Mouse (Mus musculus) neural tube, embryonic 14.5 days (tissue): ENCODE results near the gene Tmed10. TPM values are rescaled to one million over a fixed set of nuclear protein-coding genes. Genes with fewer than 3 reads are reported as not detected.
A peak's percentile ranks its signal among the peaks of the same experiment; 100 is the strongest.

ENCODE experiments used
- ATAC-seq: fragments of 200-750 bp; cut with Nextera tagmentation; 2 replicates; pipeline ENCODE4 v1.8.0; 2017; ENCODE audit warnings: low read depth, mild to moderate bottlenecking, moderate TSS enrichment, moderate library complexity
- H3K27ac ChIP-seq: fragments of 300-500 bp; sonication (generic); 2 replicates; pipeline ENCODE4 v1.5.1; 2014; ENCODE audit warnings: low read depth, mild to moderate bottlenecking, control low read depth, low read length, moderate library complexity, mixed read lengths
- H3K27me3 ChIP-seq: fragments of 300-500 bp; sonication (generic); 2 replicates; pipeline ENCODE4 v1.6.1; 2014; ENCODE audit warnings: low read length; ENCODE audit not compliant: control insufficient read depth, insufficient read depth
- H3K36me3 ChIP-seq: fragments of 300-500 bp; sonication (generic); 2 replicates; pipeline ENCODE4 v1.6.1; 2014; ENCODE audit warnings: low read length, mixed read lengths; ENCODE audit not compliant: control insufficient read depth, insufficient read depth
- H3K4me1 ChIP-seq: fragments of 300-500 bp; sonication (generic); 2 replicates; pipeline ENCODE4 v1.6.1; 2014; ENCODE audit warnings: low read length; ENCODE audit not compliant: control insufficient read depth, insufficient read depth
- H3K4me2 ChIP-seq: fragments of 300-500 bp; sonication (generic); 2 replicates; pipeline ENCODE4 v1.6.1; 2014; ENCODE audit warnings: mild to moderate bottlenecking, low read depth, low read length, control low read depth
- H3K4me3 ChIP-seq: fragments of 300-500 bp; sonication (generic); 2 replicates; pipeline ENCODE4 v1.5.1; 2014; ENCODE audit warnings: low read depth, low read length, control low read depth, mixed read lengths
- H3K9ac ChIP-seq: fragments of 300-500 bp; sonication (generic); replicated peaks from 2 replicates; pipeline ENCODE4 v1.6.1; 2014; ENCODE audit warnings: low read depth, mild to moderate bottlenecking, control low read depth, low read length, mixed read lengths
- H3K9me3 ChIP-seq: fragments of 300-500 bp; sonication (generic); 2 replicates; pipeline ENCODE4 v1.6.1; 2016; ENCODE audit warnings: low read length; ENCODE audit not compliant: control insufficient read depth
- WGBS: fragments of 180-500 bp; shearing (Covaris S2); extraction: QIAGEN DNeasy Blood & Tissue Kit; methylation state at CpG from one replicate; pipeline ENCODE4 v1.1.7; 2014; 5-methylcytosine and 5-hydroxymethylcytosine counted together
- polyA plus RNA-seq: library from polyadenylated mRNA; unstranded; fragments of >200 nt; fragmentation: Nextera tagmentation; extraction: Ambion mirVana; gene quantifications from 2 replicates; pipeline ENCODE4 v1.2.1, GENCODE M21; 2014

Tmed10 gene
- polyA plus RNA-seq, 1 experiment from 2014 or later: 209 TPM

- Histone ChIP-seq H3K9me3 (no peaks in the 10 kb centered on the region), H3K27ac (no peak overlapping the region), H3K27me3 (no peaks in the 10 kb centered on the region)
Measured at GRCm38 (mm10) chr12:85304725-85305124, 69.9 kb downstream of the Tmed10 start.

GRCm38 (mm10) chr12:85303256-85303655 is 71.4 kb downstream of the Tmed10 start:
- Histone ChIP-seq H3K4me2 (no peak overlapping the region), H3K36me3 (peaks cover 63% of the 10 kb centered on the region), H3K4me1 (no peaks in the 10 kb centered on the region), H3K9ac (no peak overlapping the region), H3K27me3 (no peaks in the 10 kb centered on the region), H3K9me3 (no peaks in the 10 kb centered on the region), H3K4me3 (no peak overlapping the region), H3K27ac (no peak overlapping the region)
- no peak for ATAC-seq
- 82% methylated on average over 2 of the region's 2 CpGs for WGBS

More at GRCm38 (mm10) chr12:85304725-85305124, 69.9 kb downstream of the Tmed10 start:
- peaks cover 72% of the 10 kb centered on the region for H3K36me3 ChIP-seq
- WGBS: 62% methylated on average over 4 of the region's 4 CpGs
- ATAC-seq: no peak
- H3K4me3 ChIP-seq: no peak overlapping the region
- H3K4me2 ChIP-seq: no peak overlapping the region
- no peak overlapping the region for H3K9ac ChIP-seq
- H3K4me1 ChIP-seq: no peaks in the 10 kb centered on the region

- H3K4me2 ChIP-seq: no peak overlapping the region
- ATAC-seq: no peak
- no peaks in the 10 kb centered on the region for H3K27me3 ChIP-seq
- 69% methylated on average over 1 of the region's 1 CpGs for WGBS
- H3K36me3 ChIP-seq: peaks cover 37% of the 10 kb centered on the region
- H3K9ac ChIP-seq: no peak overlapping the region
- 0 out of 2 replicates have a peak, but pooled peaks cover 2% of the 10 kb centered on the region for H3K4me1 ChIP-seq
- no peak overlapping the region for H3K27ac ChIP-seq
- no peaks in the 10 kb centered on the region for H3K9me3 ChIP-seq
- H3K4me3 ChIP-seq: no peak overlapping the region
Measured at GRCm38 (mm10) chr12:85298835-85299180, 75.8 kb downstream of the Tmed10 start.

- 32% methylated on average over 11 of the region's 11 CpGs for WGBS
Measured at GRCm38 (mm10) chr12:85298127-85298834, 76.4 kb downstream of the Tmed10 start.

GRCm38 (mm10) chr12:85297345-85297997 is 77.2 kb downstream of the Tmed10 start:
- 75% methylated on average over 10 of the region's 10 CpGs for WGBS
- Histone ChIP-seq H3K4me2 (no peak overlapping the region), H3K4me1 (0 out of 2 replicates have a peak, but pooled peaks cover 2% of the 10 kb centered on the region)

More at GRCm38 (mm10) chr12:85298127-85298834, 76.4 kb downstream of the Tmed10 start:
- Histone ChIP-seq H3K9ac (no peak overlapping the region), H3K4me2 (no peak overlapping the region), H3K27ac (0 out of 2 replicates have a peak overlapping the region, but pooled peaks have one; percentile 22), H3K27me3 (no peaks in the 10 kb centered on the region), H3K4me1 (0 out of 2 replicates have a peak, but pooled peaks cover 2% of the 10 kb centered on the region), H3K9me3 (no peaks in the 10 kb centered on the region), H3K4me3 (no peak overlapping the region), H3K36me3 (peaks cover 32% of the 10 kb centered on the region)
- ATAC-seq: no peak

GRCm38 (mm10) chr12:85296915-85297314 is 77.7 kb downstream of the Tmed10 start:
- H3K27me3 ChIP-seq: no peaks in the 10 kb centered on the region
- no peak overlapping the region for H3K4me2 ChIP-seq
- 0 out of 2 replicates have a peak, but pooled peaks cover 2% of the 10 kb centered on the region for H3K4me1 ChIP-seq
- no peak overlapping the region for H3K4me3 ChIP-seq
- H3K27ac ChIP-seq: no peak overlapping the region
- 69% methylated on average over 5 of the region's 5 CpGs for WGBS
- no peak overlapping the region for H3K9ac ChIP-seq
- H3K9me3 ChIP-seq: no peaks in the 10 kb centered on the region
- ATAC-seq: no peak
- peaks cover 22% of the 10 kb centered on the region for H3K36me3 ChIP-seq

More at GRCm38 (mm10) chr12:85297345-85297997, 77.2 kb downstream of the Tmed10 start:
- no peaks in the 10 kb centered on the region for H3K9me3 ChIP-seq
- no peak for ATAC-seq
- H3K36me3 ChIP-seq: peaks cover 28% of the 10 kb centered on the region
- H3K4me3 ChIP-seq: no peak overlapping the region
- no peak overlapping the region for H3K9ac ChIP-seq
- H3K27ac ChIP-seq: 0 out of 2 replicates have a peak overlapping the region, but pooled peaks have one; percentile 22
- H3K27me3 ChIP-seq: no peaks in the 10 kb centered on the region

- Histone ChIP-seq H3K4me2 (no peak overlapping the region), H3K4me1 (0 out of 2 replicates have a peak, but pooled peaks cover 2% of the 10 kb centered on the region), H3K9me3 (no peaks in the 10 kb centered on the region), H3K9ac (no peak overlapping the region), H3K36me3 (peaks cover 10% of the 10 kb centered on the region), H3K4me3 (no peak overlapping the region), H3K27me3 (no peaks in the 10 kb centered on the region), H3K27ac (no peak overlapping the region)
- ATAC-seq: no peak
- 85% methylated on average over 2 of the region's 2 CpGs for WGBS
Measured at GRCm38 (mm10) chr12:85295506-85295905, 79.1 kb downstream of the Tmed10 start.

- Histone ChIP-seq H3K27ac (no peak overlapping the region), H3K4me2 (no peak overlapping the region), H3K4me3 (no peak overlapping the region), H3K36me3 (no peaks in the 10 kb centered on the region), H3K27me3 (no peaks in the 10 kb centered on the region), H3K4me1 (0 out of 2 replicates have a peak, but pooled peaks cover 8% of the 10 kb centered on the region), H3K9me3 (no peaks in the 10 kb centered on the region), H3K9ac (no peak overlapping the region)
- ATAC-seq: no peak
Measured at GRCm38 (mm10) chr12:85292906-85293305, 81.7 kb downstream of the Tmed10 start.

- H3K4me2 ChIP-seq: no peak overlapping the region
- H3K36me3 ChIP-seq: no peaks in the 10 kb centered on the region
- H3K4me1 ChIP-seq: 0 out of 2 replicates have a peak, but pooled peaks cover 7% of the 10 kb centered on the region
- no peak for ATAC-seq
- no peak overlapping the region for H3K27ac ChIP-seq
- no peak overlapping the region for H3K9ac ChIP-seq
- no peaks in the 10 kb centered on the region for H3K9me3 ChIP-seq
- no peaks in the 10 kb centered on the region for H3K27me3 ChIP-seq
- no peak overlapping the region for H3K4me3 ChIP-seq
- 84% methylated on average over 6 of the region's 6 CpGs for WGBS
Measured at GRCm38 (mm10) chr12:85292288-85292687, 82.4 kb downstream of the Tmed10 start.
